Mouse (Mus musculus): ENCODE measurements around the gene Pigc.

The Pigc gene

GRCm38 (mm10) chr1:161968589-161969407 is at the start of gene Pigc:
TSS of gene Pigc (plus strand) at chr1:161969186.
- DNase-seq (ENCODE audit: low spot score) = peak; percentile 92

- DNase-seq (ENCODE audit: low spot score) = no peak
These were observed 49.4 kb upstream of the Pigc start for GRCm38 (mm10) chr1:161919594-161919993.

GRCm38 (mm10) chr1:161920475-161921454 is 48.2 kb upstream of the Pigc start:
- no peak for DNase-seq (ENCODE audit: low spot score)

- no peak for DNase-seq (ENCODE audit: low spot score)
These were observed 47.1 kb upstream of the Pigc start for GRCm38 (mm10) chr1:161921928-161922327.

GRCm38 (mm10) chr1:161924321-161924720 is 44.7 kb upstream of the Pigc start:
- no peak for DNase-seq (ENCODE audit: low spot score)

- DNase-seq (ENCODE audit: low spot score) = no peak
These were observed 43.6 kb upstream of the Pigc start for GRCm38 (mm10) chr1:161925281-161925805.

- DNase-seq (ENCODE audit: low spot score) = no peak
These were observed 41.0 kb upstream of the Pigc start for GRCm38 (mm10) chr1:161927976-161928375.

GRCm38 (mm10) chr1:161931313-161931712 is 37.7 kb upstream of the Pigc start:
- DNase-seq (ENCODE audit: low spot score) = no peak

- no peak for DNase-seq (ENCODE audit: low spot score)
These were observed 37.2 kb upstream of the Pigc start for GRCm38 (mm10) chr1:161931817-161932216.

- no peak for DNase-seq (ENCODE audit: low spot score)
These were observed 36.7 kb upstream of the Pigc start for GRCm38 (mm10) chr1:161932286-161932685.

GRCm38 (mm10) chr1:161942082-161942481 is 26.9 kb upstream of the Pigc start:
- DNase-seq (ENCODE audit: low spot score) = no peak

- no peak for DNase-seq (ENCODE audit: low spot score)
These were observed 17.8 kb upstream of the Pigc start for GRCm38 (mm10) chr1:161951009-161951779.

GRCm38 (mm10) chr1:161952599-161952998 is 16.4 kb upstream of the Pigc start:
- no peak for DNase-seq (ENCODE audit: low spot score)

- no peak for DNase-seq (ENCODE audit: low spot score)
These were observed 13.1 kb upstream of the Pigc start for GRCm38 (mm10) chr1:161955846-161956245.

GRCm38 (mm10) chr1:161957964-161958950 is 10.7 kb upstream of the Pigc start:
- no peak for DNase-seq (ENCODE audit: low spot score)

- DNase-seq (ENCODE audit: low spot score) = no peak
These were observed 6.3 kb upstream of the Pigc start for GRCm38 (mm10) chr1:161962465-161963377.

- DNase-seq (ENCODE audit: low spot score) = no peak
These were observed 1.1 kb upstream of the Pigc start for GRCm38 (mm10) chr1:161967936-161968335.

- DNase-seq (ENCODE audit: low spot score) = no peak
These were observed 1.9 kb downstream of the Pigc start for GRCm38 (mm10) chr1:161970874-161971273.

- DNase-seq (ENCODE audit: low spot score) = no peak
These were observed 3.2 kb downstream of the Pigc start for GRCm38 (mm10) chr1:161972233-161972632.

All from testis, postnatal 10 days (tissue).